Mouse (Mus musculus): Measurements from ENCODE around the gene Pebp1.

GRCm38 (mm10) chr5:117240761-117241322, 46.6 kb downstream of the Pebp1 start:
- TF ChIP-seq CTCF (IDR thresholded peaks at IDR 0.05; ENCODE audit: insufficient read depth, low read depth, low read length) (no peak), POLR2A (IDR thresholded peaks at IDR 0.05; ENCODE audit: insufficient read depth, low read depth, low read length) (no peak)
